Mouse (Mus musculus) urinary bladder, postnatal 36 days (tissue): ENCODE results near the gene Fbp2.
"Not testable (repeated sequence)": the region's sequence is repeated elsewhere in the genome, so short reads cannot be mapped to it uniquely, and the experiment has no call there.

ENCODE experiments used
- DNase-seq, 2 experiments: peaks; one replicate each; pipeline ENCODE4 v3.0.0; 2022; ENCODE audit warnings: low spot score in 2 of 2, mixed read lengths in 1 of 2

The Fbp2 gene

GRCm38 (mm10) chr13:62865651-62866315 is 7.6 kb upstream of the Fbp2 start:
- DNase-seq, result no peak

- no peak for DNase-seq
Observed at GRCm38 (mm10) chr13:62863771-62864170, 5.5 kb upstream of the Fbp2 start.

GRCm38 (mm10) chr13:62862875-62863274 is 4.7 kb upstream of the Fbp2 start:
- no peak for DNase-seq

- no peak for DNase-seq
Observed at GRCm38 (mm10) chr13:62860068-62860467, 1.8 kb upstream of the Fbp2 start.

GRCm38 (mm10) chr13:62859251-62859650 is 1.0 kb upstream of the Fbp2 start:
- not testable (repeated sequence) for DNase-seq

- no peak for DNase-seq
Observed at GRCm38 (mm10) chr13:62856850-62857249, 1.4 kb downstream of the Fbp2 start.

- peak; percentile 70 to 73 for DNase-seq
Observed at GRCm38 (mm10) chr13:62856305-62856675, 1.9 kb downstream of the Fbp2 start.

GRCm38 (mm10) chr13:62855396-62856304 is 2.6 kb downstream of the Fbp2 start:
- DNase-seq, result no peak

- peak; percentile 63 to 64 for DNase-seq
Observed at GRCm38 (mm10) chr13:62854666-62855065, 3.6 kb downstream of the Fbp2 start.

- DNase-seq, result no peak
Observed at GRCm38 (mm10) chr13:62833341-62833740, 24.9 kb downstream of the Fbp2 start.

GRCm38 (mm10) chr13:62832239-62832638 is 26.0 kb downstream of the Fbp2 start:
- no peak for DNase-seq

GRCm38 (mm10) chr13:62815705-62816104 is 42.5 kb downstream of the Fbp2 start:
- DNase-seq, result not testable (repeated sequence)

GRCm38 (mm10) chr13:62812713-62813112 is 45.5 kb downstream of the Fbp2 start:
- DNase-seq, result no peak

GRCm38 (mm10) chr13:62807981-62808380 is 50.2 kb downstream of the Fbp2 start:
- not testable (repeated sequence) for DNase-seq
